Mouse (Mus musculus) olfactory bulb, adult 2 months (tissue): ENCODE measurements at regions not wholly inside any gene's neighbourhood (a gene's known extent, or its start where the extent isn't known, plus 50 kb on each side); places are given as distances from the start of the nearest gene placed in this dataset.

ENCODE experiments used
- CTCF ChIP-seq: fragments of 200-500 bp; IDR thresholded peaks from 2 replicates; pipeline ENCODE4 v1.5.1; 2012; ENCODE audit warnings: low read depth, mild to moderate bottlenecking, low read length, moderate library complexity; ENCODE audit not compliant: insufficient read depth
- POLR2A ChIP-seq: fragments of 200-500 bp; IDR thresholded peaks from 2 replicates; pipeline ENCODE4 v1.6.1; 2012; ENCODE audit warnings: mild to moderate bottlenecking, low read depth, low read length, moderate library complexity; ENCODE audit not compliant: insufficient read depth

DNA sequence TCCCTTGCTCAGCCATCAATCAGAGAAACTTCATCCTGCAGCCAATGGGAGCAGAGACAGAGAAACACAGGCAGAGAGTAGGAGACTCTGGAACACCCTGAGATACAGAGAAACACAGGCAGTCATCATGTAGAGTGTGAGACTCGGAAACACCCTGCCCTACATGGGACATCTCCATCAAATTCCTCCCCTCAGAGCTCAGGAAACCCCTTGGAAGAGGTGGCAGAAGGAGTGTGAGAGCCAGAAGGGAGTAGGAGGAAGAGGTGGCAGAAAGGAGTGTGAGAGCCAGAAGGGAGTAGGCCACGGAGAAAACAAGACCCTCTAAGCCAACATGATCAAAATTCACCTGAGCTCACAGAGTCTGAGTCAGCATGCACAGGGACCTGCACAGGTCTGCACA, 197.5 kb downstream of the Rap2a start:
- TF ChIP-seq CTCF (no peak), POLR2A (no peak)
